Mouse (Mus musculus): ENCODE measurements around the gene Babam2. TPM values are rescaled to one million over a fixed set of nuclear protein-coding genes. Genes with fewer than 3 reads are reported as not detected.

The Babam2 gene
- polyA plus RNA-seq, 1 experiment from 2014 or later = 46.9 TPM

GRCm38 (mm10) chr5:32018276-32018675 lies 320.8 kb downstream of the Babam2 start:
- H3K27me3 ChIP-seq = no peaks in the 10 kb centered on the region
- WGBS = 98% methylated on average over 2 of the region's 2 CpGs
- no peak overlapping the region for H3K27ac ChIP-seq (replicated peaks)
- ATAC-seq (replicated peaks) = no peak
- H3K4me2 ChIP-seq (replicated peaks) = no peak overlapping the region
- no peaks in the 10 kb centered on the region for H3K36me3 ChIP-seq
- H3K4me1 ChIP-seq = no peaks in the 10 kb centered on the region
- no peaks in the 10 kb centered on the region for H3K9me3 ChIP-seq
- H3K4me3 ChIP-seq = no peak overlapping the region
- H3K9ac ChIP-seq (replicated peaks) = no peak overlapping the region

- WGBS = 95% methylated on average over 3 of the region's 3 CpGs
Measured at GRCm38 (mm10) chr5:32029834-32030433, 332.4 kb downstream of the Babam2 start.

GRCm38 (mm10) chr5:32033185-32033584 lies 335.7 kb downstream of the Babam2 start:
- Histone ChIP-seq H3K36me3 (no peaks in the 10 kb centered on the region), H3K9ac (replicated peaks) (no peak overlapping the region), H3K4me3 (no peak overlapping the region), H3K9me3 (no peaks in the 10 kb centered on the region), H3K4me1 (no peaks in the 10 kb centered on the region), H3K27me3 (no peaks in the 10 kb centered on the region), H3K4me2 (replicated peaks) (no peak overlapping the region), H3K27ac (replicated peaks) (no peak overlapping the region)
- 72% methylated on average over 4 of the region's 4 CpGs for WGBS
- no peak for ATAC-seq (replicated peaks)

More at GRCm38 (mm10) chr5:32029834-32030433, 332.4 kb downstream of the Babam2 start:
- Histone ChIP-seq H3K4me2 (replicated peaks) (no peak overlapping the region), H3K27ac (replicated peaks) (no peak overlapping the region), H3K27me3 (no peaks in the 10 kb centered on the region), H3K9ac (replicated peaks) (no peak overlapping the region), H3K36me3 (no peaks in the 10 kb centered on the region), H3K4me3 (no peak overlapping the region), H3K9me3 (no peaks in the 10 kb centered on the region), H3K4me1 (no peaks in the 10 kb centered on the region)
- ATAC-seq (replicated peaks) = no peak

DNA sequence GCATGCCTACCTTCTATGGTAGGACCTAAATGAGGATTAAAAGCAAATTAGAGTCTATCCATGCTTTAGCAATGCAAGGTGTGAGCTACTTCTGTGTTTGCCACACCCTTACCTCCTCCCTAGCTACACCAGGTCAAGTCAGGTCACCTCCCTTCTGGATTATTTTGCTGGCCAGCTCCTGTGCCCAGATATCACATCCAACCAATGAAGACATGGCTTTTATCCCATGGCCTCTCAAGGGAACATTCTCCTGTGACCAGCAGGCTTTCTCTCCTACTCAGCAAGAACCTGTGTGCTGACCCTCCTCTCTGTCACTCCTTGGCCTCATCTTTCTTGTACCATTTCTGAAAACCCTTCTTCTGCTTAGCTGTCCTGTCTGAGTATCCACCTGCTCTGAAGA lies 336.1 kb downstream of the Babam2 start:
- no peaks in the 10 kb centered on the region for H3K9me3 ChIP-seq

GRCm38 (mm10) chr5:32034475-32035054 lies 337.1 kb downstream of the Babam2 start:
- Histone ChIP-seq H3K4me3 (no peak overlapping the region), H3K36me3 (no peaks in the 10 kb centered on the region), H3K4me2 (replicated peaks) (no peak overlapping the region), H3K9ac (replicated peaks) (no peak overlapping the region), H3K27ac (replicated peaks) (no peak overlapping the region), H3K4me1 (no peaks in the 10 kb centered on the region), H3K9me3 (no peaks in the 10 kb centered on the region), H3K27me3 (no peaks in the 10 kb centered on the region)
- WGBS = 91% methylated on average over 8 of the region's 8 CpGs
- ATAC-seq (replicated peaks) = no peak

More for the DNA sequence above, 336.1 kb downstream of the Babam2 start:
- H3K27ac ChIP-seq (replicated peaks) = no peak overlapping the region
- no peak for ATAC-seq (replicated peaks)
- no peak overlapping the region for H3K4me2 ChIP-seq (replicated peaks)
- no peak overlapping the region for H3K4me3 ChIP-seq
- H3K4me1 ChIP-seq = no peaks in the 10 kb centered on the region
- no peaks in the 10 kb centered on the region for H3K36me3 ChIP-seq
- H3K9ac ChIP-seq (replicated peaks) = no peak overlapping the region
- H3K27me3 ChIP-seq = no peaks in the 10 kb centered on the region

DNA sequence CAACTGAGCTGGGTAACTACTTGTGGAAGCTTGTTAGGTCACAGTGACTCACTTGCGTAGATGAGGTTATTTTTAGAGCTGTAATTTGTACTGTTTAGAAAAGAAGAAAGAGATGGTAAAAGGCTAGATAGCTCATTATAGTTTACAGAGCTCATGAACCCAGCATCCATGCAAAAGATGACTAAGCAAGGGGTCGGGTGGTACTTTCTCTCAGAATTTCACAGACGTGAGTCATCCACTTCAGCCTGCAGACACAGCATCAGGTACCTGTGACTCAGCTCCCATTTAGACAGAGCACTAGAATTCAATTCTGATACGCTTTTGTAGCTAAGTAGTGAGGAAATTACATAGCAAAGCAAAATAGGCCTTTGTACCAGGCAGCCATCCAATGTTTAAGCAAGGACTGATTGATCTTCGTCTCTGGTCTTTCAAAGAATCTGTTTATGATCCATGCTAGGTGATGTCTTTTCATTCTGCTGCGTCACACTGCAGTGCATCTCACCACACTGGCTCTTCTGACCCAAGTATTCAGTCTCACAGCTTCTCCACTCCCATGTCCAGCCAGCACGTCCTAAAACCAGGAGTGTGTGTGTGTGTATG lies 338.3 kb downstream of the Babam2 start:
- no peaks in the 10 kb centered on the region for H3K27me3 ChIP-seq
- no peaks in the 10 kb centered on the region for H3K9me3 ChIP-seq
- H3K4me3 ChIP-seq = no peak overlapping the region
- ATAC-seq (replicated peaks) = no peak
- H3K27ac ChIP-seq (replicated peaks) = no peak overlapping the region
- H3K4me1 ChIP-seq = no peaks in the 10 kb centered on the region
- H3K9ac ChIP-seq (replicated peaks) = no peak overlapping the region
- no peak overlapping the region for H3K4me2 ChIP-seq (replicated peaks)
- H3K36me3 ChIP-seq = no peaks in the 10 kb centered on the region
- 77% methylated on average over 7 of the region's 7 CpGs for WGBS

DNA sequence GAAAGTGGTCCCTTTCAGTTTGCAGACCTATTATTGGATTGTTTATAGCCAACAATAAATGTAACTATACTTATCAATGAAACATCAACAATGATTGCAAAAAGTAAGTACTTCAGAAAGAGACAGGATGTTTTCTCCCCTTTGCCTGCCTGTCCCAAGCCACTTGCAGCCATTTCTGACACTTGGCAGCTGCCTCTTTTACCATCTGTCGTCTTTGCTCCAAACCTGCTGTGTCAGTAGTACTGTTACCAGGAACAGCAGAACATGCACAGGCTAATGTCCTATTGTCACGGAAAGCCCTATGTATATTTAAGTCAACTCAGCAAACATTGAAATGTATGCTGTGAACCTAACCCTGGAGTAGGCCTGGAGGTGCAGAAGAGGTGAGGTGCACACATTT lies 339.4 kb downstream of the Babam2 start:
- no peak for ATAC-seq (replicated peaks)
- 63% methylated on average over 2 of the region's 2 CpGs for WGBS
- no peak overlapping the region for H3K27ac ChIP-seq (replicated peaks)
- H3K4me1 ChIP-seq = no peaks in the 10 kb centered on the region
- no peaks in the 10 kb centered on the region for H3K27me3 ChIP-seq
- no peak overlapping the region for H3K4me2 ChIP-seq (replicated peaks)
- no peaks in the 10 kb centered on the region for H3K9me3 ChIP-seq
- no peaks in the 10 kb centered on the region for H3K36me3 ChIP-seq
- no peak overlapping the region for H3K9ac ChIP-seq (replicated peaks)
- H3K4me3 ChIP-seq = no peak overlapping the region

DNA sequence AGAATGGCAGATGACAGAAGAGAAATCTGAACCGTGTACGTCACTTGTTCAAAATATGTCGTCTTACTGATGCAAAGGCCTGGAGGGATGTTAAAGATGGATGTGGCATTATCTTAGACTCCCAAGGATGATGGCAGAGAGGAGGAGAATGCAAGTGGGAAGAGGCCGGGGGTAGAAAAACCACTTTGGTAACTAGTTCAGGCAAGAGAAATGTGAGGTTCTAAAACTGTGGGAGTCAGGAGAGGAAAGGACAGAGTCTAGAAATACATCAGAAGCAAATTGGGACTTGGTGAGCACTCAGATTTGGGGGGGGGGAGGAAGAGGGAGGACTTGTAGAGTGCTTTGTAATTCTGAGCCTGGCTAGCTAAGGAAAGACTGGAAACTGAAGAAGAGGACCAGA lies 340.1 kb downstream of the Babam2 start:
- Histone ChIP-seq H3K4me1 (no peaks in the 10 kb centered on the region), H3K4me3 (no peak overlapping the region), H3K9ac (replicated peaks) (no peak overlapping the region), H3K9me3 (no peaks in the 10 kb centered on the region), H3K4me2 (replicated peaks) (no peak overlapping the region), H3K27me3 (no peaks in the 10 kb centered on the region), H3K27ac (replicated peaks) (no peak overlapping the region), H3K36me3 (no peaks in the 10 kb centered on the region)
- ATAC-seq (replicated peaks) = no peak
- WGBS = 92% methylated on average over 4 of the region's 4 CpGs

DNA sequence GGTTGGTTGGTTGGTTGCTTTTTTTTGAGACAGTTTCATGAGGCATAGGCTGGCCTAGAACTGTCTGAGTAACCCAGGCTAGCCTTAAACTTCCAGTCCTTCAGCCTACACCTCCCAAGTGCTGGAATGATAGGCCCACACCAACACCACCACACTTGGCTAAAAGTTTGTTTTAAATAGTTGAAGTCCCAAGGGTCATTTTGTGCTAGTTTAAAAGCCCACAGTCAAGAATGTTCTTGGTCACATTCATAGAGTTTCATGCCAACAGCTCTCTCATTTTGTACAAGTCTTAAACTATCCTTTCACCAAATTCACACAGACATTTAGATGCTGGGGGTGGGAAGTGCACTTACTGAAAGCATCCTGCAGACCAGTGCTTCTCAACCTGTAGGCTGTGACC lies 341.5 kb downstream of the Babam2 start:
- H3K9ac ChIP-seq (replicated peaks) = no peak overlapping the region
- H3K4me1 ChIP-seq = no peaks in the 10 kb centered on the region
- H3K36me3 ChIP-seq = no peaks in the 10 kb centered on the region
- H3K4me3 ChIP-seq = no peak overlapping the region
- no peak overlapping the region for H3K27ac ChIP-seq (replicated peaks)
- H3K4me2 ChIP-seq (replicated peaks) = no peak overlapping the region
- H3K27me3 ChIP-seq = no peaks in the 10 kb centered on the region
- H3K9me3 ChIP-seq = no peaks in the 10 kb centered on the region
- no peak for ATAC-seq (replicated peaks)

DNA sequence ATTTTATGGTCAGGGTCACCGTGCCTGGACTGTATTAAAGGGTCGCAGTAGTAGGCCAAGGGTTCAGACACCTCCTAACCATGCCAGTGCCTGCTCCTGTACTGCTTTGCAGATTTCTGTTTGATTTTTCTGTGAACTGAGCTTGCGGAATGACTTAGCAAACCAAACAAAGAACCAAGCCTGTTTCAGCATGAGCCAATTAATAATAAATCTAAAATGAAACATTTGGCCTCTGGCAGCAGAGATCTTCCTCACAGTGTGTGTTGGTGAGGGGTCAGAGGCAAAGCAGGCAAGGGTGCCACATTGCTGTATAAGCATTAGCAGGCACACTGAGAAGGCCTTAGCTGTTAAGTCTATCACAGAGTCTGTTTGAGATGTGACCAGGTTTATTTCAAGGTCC lies 342.0 kb downstream of the Babam2 start:
- H3K9ac ChIP-seq (replicated peaks) = no peak overlapping the region
- no peak overlapping the region for H3K27ac ChIP-seq (replicated peaks)
- no peaks in the 10 kb centered on the region for H3K4me1 ChIP-seq
- no peaks in the 10 kb centered on the region for H3K27me3 ChIP-seq
- WGBS = 94% methylated on average over 3 of the region's 3 CpGs
- H3K9me3 ChIP-seq = no peaks in the 10 kb centered on the region
- no peak overlapping the region for H3K4me3 ChIP-seq
- ATAC-seq (replicated peaks) = no peak
- no peak overlapping the region for H3K4me2 ChIP-seq (replicated peaks)
- no peaks in the 10 kb centered on the region for H3K36me3 ChIP-seq

- 79% methylated on average over 7 of the region's 7 CpGs for WGBS
- no peak for ATAC-seq (replicated peaks)
- Histone ChIP-seq H3K9me3 (no peaks in the 10 kb centered on the region), H3K4me2 (replicated peaks) (no peak overlapping the region), H3K4me3 (no peak overlapping the region), H3K27ac (replicated peaks) (no peak overlapping the region), H3K4me1 (no peaks in the 10 kb centered on the region), H3K36me3 (no peaks in the 10 kb centered on the region), H3K27me3 (no peaks in the 10 kb centered on the region), H3K9ac (replicated peaks) (no peak overlapping the region)
Measured at GRCm38 (mm10) chr5:32043153-32043552, 345.7 kb downstream of the Babam2 start.

GRCm38 (mm10) chr5:32043996-32044395 lies 346.5 kb downstream of the Babam2 start:
- no peak overlapping the region for H3K27ac ChIP-seq (replicated peaks)
- no peaks in the 10 kb centered on the region for H3K9me3 ChIP-seq
- H3K27me3 ChIP-seq = no peaks in the 10 kb centered on the region
- no peak overlapping the region for H3K4me2 ChIP-seq (replicated peaks)
- H3K4me3 ChIP-seq = no peak overlapping the region
- no peaks in the 10 kb centered on the region for H3K4me1 ChIP-seq
- no peak for ATAC-seq (replicated peaks)
- H3K9ac ChIP-seq (replicated peaks) = no peak overlapping the region
- no peaks in the 10 kb centered on the region for H3K36me3 ChIP-seq

DNA sequence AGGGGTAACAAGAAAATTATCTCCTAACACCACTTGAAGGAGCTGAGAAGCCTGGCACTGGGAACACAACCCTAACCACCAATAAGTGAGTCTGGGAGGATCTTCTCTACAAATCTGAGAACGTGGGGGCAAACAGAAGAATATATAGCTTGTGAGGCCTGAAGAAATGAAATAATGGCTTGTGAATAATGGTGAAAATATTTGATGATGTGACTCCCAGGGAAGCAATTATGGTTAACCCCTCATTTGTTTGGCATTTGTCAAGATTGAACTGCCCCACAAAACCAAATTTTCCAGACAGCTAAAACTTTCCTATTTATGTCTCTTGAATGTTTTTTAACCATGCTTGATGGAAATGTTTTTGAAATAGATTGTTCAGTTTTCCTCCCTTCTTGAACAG lies 354.4 kb downstream of the Babam2 start:
- no peak overlapping the region for H3K4me2 ChIP-seq (replicated peaks)
- no peak overlapping the region for H3K4me3 ChIP-seq
- no peak overlapping the region for H3K27ac ChIP-seq (replicated peaks)
- H3K36me3 ChIP-seq = no peaks in the 10 kb centered on the region
- 56% methylated on average over 1 of the region's 1 CpGs for WGBS
- no peaks in the 10 kb centered on the region for H3K9me3 ChIP-seq
- no peaks in the 10 kb centered on the region for H3K4me1 ChIP-seq
- H3K9ac ChIP-seq (replicated peaks) = no peak overlapping the region
- no peak for ATAC-seq (replicated peaks)
- no peaks in the 10 kb centered on the region for H3K27me3 ChIP-seq

Measured in forebrain, embryonic 15.5 days (tissue).